Mouse (Mus musculus): ENCODE data around the gene Ocm.
"Not testable (repeated sequence)": the region's sequence is repeated elsewhere in the genome, so short reads cannot be mapped to it uniquely, and the experiment has no call there.

The Ocm gene

DNA sequence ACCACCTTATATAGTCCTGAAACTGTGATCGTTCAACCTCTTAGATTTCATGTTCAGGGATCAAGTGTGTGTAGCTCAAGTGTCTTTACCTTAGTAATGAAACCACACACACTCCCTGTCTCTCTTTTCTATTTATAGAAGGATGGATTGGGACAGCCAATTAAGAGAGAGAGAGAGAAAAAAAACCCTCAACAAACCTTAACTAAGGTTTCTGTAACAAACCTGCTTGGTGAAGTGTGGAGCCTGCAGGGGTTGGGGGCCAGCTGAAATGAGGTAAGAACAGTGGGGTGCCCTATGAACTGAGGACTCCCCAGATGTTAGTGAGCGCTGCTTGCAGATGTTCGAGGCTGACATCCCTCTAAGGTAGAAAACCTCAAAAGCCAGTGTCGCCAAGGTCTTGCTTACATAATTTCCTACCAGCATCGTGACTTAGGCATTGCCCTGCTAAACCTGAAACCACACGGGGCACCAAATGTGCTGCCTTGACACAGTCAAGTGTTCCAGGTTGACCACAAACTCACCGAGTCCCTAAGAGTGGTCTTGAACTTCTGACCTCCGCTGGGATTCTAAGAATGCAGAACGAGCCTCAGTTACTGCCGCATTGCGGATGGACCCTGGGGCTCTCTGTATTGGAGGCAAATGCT, at the start of gene Ocm:
Gene Ocm (minus strand): TSS at position 51 of the 644 bp plus-strand sequence.
- no peak for DNase-seq (ENCODE audit: low spot score)

DNA sequence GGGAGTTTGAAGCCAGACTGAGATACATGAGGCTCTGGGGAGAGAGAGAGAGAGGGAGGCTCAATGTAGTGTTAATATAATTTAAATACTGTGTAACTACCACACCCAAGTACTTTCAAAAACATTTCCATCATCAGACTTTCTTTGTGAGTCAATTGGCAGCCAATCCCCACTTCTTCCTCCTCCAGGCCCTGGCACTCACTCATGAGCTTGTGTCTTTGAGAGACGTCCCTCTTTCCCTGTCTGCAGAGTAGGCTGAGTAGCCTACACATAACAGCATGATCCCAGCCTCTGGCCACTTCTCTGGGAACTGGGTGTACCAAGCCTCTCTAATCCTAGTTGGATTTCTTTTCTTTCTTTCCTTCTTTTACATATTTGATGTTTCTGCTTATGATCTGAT, 44.8 kb upstream of the Ocm start:
- no peak for DNase-seq (ENCODE audit: low spot score)

- no peak for DNase-seq (ENCODE audit: low spot score)
Observed at GRCm38 (mm10) chr5:144070064-144070463, 43.6 kb upstream of the Ocm start.

DNA sequence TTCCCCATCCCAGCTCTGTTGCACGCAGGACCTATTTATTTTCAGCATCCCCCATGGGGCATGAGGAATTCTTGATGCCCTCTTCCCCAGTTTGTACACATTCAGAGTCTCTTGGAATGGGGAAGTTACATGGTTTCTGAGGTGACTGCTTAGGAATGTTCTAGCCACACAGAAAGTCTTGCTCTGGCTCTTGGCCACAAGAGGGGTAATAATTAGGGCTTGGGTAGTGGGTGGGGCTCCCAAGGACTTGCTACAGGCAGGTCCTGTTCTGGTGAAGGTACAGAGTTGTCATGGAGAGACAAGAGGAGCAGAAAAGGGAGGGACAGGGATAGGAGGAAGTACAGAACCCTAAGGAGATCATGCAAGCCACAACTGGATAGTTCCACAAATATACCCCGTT, 39.6 kb upstream of the Ocm start:
- peak; percentile 70 for DNase-seq (ENCODE audit: low spot score)

DNA sequence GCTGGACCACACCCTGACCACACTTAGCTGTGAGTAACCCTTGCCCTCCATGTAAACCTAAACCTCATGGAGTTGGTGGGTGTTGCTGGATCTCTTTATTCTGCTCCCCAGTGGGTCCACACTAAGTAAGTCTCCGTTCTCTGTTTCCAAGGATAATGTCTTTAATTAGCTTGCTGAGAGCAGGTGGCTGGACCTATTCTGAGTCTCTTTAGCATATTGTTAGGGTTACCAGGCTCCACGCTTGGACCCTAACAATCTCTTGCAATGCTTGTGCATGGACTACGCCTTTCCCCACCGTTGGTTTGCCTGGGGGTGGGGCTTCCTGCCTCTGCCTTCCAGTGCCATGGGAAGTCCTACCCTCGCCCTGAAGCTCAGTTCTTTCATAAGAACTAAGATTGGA, 37.6 kb upstream of the Ocm start:
- DNase-seq (ENCODE audit: low spot score), result no peak

- DNase-seq (ENCODE audit: low spot score), result no peak
Observed at GRCm38 (mm10) chr5:144054340-144054739, 27.9 kb upstream of the Ocm start.

GRCm38 (mm10) chr5:144053450-144053849, 27.0 kb upstream of the Ocm start:
- DNase-seq (ENCODE audit: low spot score), result no peak

GRCm38 (mm10) chr5:144051268-144051667, 24.8 kb upstream of the Ocm start:
- no peak for DNase-seq (ENCODE audit: low spot score)

GRCm38 (mm10) chr5:144049881-144050280, 23.4 kb upstream of the Ocm start:
- no peak for DNase-seq (ENCODE audit: low spot score)

DNA sequence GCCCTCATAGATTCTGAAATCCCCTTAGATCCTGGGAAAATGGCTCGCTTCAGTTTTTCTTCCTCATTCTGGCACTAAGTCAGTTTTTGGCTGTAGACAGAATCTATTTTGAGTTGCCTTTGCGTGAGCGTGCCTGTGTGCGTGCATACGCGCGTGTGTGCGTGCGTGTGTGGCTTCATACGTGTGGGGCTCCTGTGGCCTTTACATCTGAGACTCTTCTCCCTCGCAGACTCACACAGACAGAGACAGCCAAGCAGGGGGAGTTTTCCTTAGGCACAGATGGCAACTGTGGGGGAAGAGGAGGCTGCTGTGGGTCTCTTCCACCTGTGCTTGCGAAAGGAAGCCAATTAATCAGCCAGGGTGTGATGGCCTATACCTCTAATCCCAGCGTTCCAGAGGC, 20.9 kb upstream of the Ocm start:
- DNase-seq (ENCODE audit: low spot score), result no peak

DNA sequence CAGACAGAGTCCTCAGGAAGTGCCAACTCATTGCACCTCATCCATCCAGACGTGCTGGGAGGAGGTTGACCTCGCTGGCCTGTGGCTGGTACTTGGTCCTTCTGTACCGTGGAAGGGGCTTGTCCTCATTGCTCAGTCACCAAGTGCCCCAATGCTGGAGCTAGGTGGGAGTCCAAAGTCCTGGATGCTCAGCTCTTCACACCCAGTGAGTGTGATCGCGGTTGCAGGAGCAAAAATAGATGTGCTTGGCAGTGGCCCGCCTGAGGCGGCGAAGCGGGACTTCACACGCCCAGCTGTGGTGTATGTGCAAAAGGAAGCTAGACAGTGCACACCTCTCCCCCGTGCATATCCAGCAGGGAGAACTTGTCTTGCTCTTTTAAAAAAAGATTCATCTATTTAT, 16.7 kb upstream of the Ocm start:
- no peak for DNase-seq (ENCODE audit: low spot score)

- DNase-seq (ENCODE audit: low spot score), result peak; percentile 75
Observed at GRCm38 (mm10) chr5:144040720-144041364, 14.4 kb upstream of the Ocm start.

DNA sequence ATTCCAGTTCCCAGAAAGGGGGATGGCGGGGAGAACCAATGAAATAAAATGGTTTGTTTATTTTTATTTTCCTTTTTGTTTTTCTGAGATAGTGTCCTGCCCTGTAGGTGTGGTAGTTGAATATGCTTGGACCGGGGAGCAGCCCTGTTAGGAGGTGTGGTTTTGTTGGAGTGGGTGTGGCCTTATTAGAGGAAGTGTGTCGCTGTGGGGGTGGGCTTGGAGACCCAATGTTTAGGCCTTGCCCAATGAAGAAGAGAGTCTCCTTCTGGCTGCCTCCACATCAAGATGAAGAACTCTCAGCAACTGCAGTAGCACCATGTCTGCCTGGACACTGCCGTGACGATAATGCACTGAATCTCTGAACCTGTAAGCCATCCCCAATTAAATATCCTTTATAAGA, 13.4 kb upstream of the Ocm start:
- no peak for DNase-seq (ENCODE audit: low spot score)

- DNase-seq (ENCODE audit: low spot score), result no peak
Observed at GRCm38 (mm10) chr5:144039156-144039675, 12.7 kb upstream of the Ocm start.

DNA sequence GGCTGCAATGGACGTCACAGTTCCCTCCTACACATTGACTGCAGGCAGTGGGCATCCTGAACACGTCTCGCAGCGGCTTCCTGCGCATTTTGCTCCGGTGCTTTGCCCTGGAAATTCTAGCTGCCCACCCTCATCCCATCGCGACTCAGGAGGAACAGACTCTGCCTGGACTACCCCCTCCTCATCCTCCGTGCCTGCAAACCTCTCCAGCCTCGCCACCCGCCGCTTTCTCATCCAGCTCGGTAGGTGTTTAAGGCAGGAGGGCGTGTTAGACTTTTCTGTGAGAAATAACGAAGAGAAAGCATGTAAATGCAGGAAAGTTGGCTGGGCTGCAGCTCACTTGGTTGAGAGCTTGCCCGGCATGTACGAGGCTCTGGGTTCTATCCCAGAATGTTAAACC, 10.5 kb upstream of the Ocm start:
- no peak for DNase-seq (ENCODE audit: low spot score)

DNA sequence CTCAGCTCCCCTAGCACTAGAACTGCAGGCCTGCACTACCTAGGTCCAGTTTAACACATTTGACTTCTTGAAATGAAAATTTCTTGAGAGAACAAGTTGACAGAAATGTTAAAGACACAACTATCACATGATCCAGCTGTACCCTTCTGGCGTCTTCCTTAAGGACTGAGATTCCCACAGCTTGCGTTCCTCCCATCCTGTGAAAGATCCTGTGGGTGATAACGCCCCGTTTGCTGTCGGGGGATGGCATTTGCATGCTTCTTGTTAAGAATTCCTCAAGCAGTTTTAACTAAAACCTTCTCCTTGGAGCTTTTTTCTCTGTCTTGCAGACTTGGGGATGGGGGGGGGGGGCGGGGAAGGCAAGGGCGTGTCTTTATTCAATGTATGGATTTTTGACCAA, 8.1 kb upstream of the Ocm start:
- no peak for DNase-seq (ENCODE audit: low spot score)

DNA sequence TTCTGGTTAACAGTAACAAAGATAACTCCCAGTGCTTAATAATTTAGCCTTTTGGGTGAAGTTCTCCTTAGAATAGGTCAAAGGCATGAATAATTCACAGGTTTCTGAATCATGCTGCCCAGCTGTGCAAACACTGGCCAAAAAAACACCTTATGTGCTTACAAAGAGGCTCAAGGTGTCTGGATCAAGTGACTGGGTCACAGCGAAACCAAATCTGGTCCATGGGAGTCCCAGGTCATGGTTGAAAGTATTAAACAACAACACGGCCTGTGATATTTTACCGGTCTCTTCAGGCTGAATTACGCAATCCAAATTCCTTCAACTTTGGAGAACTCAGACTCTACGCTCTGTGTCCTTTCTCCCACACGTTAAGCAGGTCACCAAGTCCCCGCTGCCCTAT, 6.0 kb upstream of the Ocm start:
- peak; percentile 7 for DNase-seq (ENCODE audit: low spot score)

- no peak for DNase-seq (ENCODE audit: low spot score)
Observed at GRCm38 (mm10) chr5:144015845-144016244, 10.6 kb downstream of the Ocm start.

DNA sequence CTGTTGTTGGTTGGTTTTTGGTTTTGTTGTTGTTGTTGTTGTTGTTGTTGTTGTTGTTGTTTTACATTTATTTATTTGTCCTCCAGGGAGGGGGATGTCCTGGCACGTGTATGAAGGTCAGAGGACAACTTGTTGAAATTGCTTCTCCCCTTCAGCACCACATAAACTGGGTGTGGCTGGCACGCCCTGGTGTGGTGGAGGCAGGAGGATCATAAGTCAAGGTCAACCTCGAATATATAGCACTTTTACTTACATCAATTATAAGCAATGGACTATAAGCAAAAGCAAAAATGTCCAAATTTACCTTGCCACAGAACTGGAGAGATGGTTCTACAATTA, 11.2 kb downstream of the Ocm start:
- no peak for DNase-seq (ENCODE audit: low spot score)

DNA sequence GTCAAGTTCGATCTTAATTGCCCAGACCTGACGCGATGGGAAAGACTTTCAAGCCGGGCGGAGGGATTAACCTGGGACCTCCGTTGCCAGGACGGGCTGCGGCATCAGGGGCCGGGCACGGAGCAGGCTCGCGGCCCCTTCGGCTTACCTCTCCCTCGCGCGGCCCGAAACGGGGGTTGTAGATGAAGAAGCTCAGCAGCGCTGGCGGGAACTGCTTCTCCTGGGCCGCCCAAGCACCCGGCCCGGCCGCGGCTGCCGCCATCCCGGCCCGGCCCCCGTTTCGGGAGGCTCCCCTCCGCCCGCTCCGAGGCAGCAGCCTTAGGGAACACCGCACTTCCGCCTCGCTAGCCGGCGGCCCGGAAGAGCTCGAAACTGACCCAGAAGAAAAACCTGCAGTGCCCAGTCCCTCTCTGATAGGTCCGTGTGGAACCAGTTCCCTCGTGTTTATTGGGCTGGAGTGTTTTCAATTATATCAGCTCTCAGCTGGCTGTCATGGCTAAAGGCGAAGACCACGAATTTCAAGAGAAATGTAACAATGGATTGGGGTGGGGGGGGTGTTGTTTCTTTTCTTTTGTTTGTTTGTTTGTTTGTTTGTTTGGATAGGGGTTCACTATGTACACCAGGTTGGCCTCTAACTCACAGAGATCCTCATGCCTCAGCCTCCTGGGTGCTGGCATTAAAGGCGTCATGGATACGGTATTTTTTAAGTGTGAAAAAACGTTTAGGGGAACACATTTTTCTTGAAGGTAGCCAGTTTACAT, 11.7 kb downstream of the Ocm start, which contains the start of gene Ccz1:
Gene Ccz1 (minus strand): TSS at position 327 of the 761 bp plus-strand sequence.
- DNase-seq (ENCODE audit: low spot score), result peak; percentile 82

GRCm38 (mm10) chr5:144013366-144014134, 12.9 kb downstream of the Ocm start:
- DNase-seq (ENCODE audit: low spot score), result not testable (repeated sequence)

DNA sequence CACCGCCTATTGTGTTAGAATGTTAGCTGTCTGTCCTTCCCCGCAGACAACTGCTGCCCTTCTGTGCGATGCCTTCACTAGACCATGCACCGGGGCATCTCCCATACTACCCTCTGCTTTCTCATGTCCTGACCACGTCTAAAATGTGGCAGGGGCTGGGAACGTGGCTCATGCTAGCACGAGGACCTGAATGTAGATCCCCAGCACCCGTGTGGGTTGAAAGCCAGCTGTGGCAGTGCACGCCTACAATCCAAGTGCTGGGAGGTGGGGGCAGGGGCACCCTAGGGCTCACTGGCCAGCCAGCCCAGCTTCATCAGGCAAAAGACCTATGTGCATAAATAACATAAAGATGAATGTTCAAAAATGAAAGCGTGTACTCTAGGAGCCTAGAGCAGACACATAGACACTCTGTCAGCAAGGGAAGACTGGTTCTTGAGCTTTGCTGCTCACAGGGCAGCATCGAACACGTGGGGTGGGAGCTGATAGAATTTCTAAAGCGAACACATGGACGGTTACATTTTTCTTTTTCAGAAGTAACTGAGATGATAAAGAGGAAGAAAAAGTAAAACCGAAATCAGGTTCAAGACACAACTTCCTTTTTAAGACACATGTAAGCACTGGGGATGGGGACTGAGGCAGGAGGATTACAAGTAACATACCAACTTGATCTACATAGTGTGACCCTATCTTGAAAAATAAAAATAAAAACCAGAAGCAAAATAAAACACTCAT, 23.8 kb downstream of the Ocm start:
- DNase-seq (ENCODE audit: low spot score), result no peak
